Mouse (Mus musculus) midbrain, embryonic 13.5 days (tissue): ENCODE data around the gene Cbl. TPM values are rescaled to one million over a fixed set of nuclear protein-coding genes. Genes with fewer than 3 reads are reported as not detected.

Experiments
- ATAC-seq: fragments of 200-750 bp; cut with Nextera tagmentation; 2 replicates; pipeline ENCODE4 v1.8.0; 2017; ENCODE audit warnings: mild to moderate bottlenecking, moderate TSS enrichment, moderate library complexity
- H3K27ac ChIP-seq: fragments of 300-500 bp; sonication (generic); 2 replicates; pipeline ENCODE4 v1.5.1; 2015; ENCODE audit warnings: inconsistent platforms, mild to moderate bottlenecking, moderate library complexity
- H3K27me3 ChIP-seq: fragments of 300-500 bp; sonication (generic); 2 replicates; pipeline ENCODE4 v1.6.1; 2015; ENCODE audit warnings: mild to moderate bottlenecking, inconsistent platforms
- H3K36me3 ChIP-seq: fragments of 300-500 bp; sonication (generic); 2 replicates; pipeline ENCODE4 v1.6.1; 2015; ENCODE audit warnings: mild to moderate bottlenecking, inconsistent platforms
- H3K4me1 ChIP-seq: fragments of 300-500 bp; sonication (generic); replicated peaks from 2 replicates; pipeline ENCODE4 v1.6.1; 2015; ENCODE audit warnings: inconsistent platforms
- H3K4me2 ChIP-seq: fragments of 300-500 bp; sonication (generic); replicated peaks from 2 replicates; pipeline ENCODE4 v1.6.1; 2015; ENCODE audit warnings: moderate library complexity, mild to moderate bottlenecking, inconsistent platforms
- H3K4me3 ChIP-seq: fragments of 300-500 bp; sonication (generic); replicated peaks from 2 replicates; pipeline ENCODE4 v1.5.1; 2015; ENCODE audit warnings: mild to moderate bottlenecking, inconsistent platforms
- H3K9ac ChIP-seq: fragments of 300-500 bp; sonication (generic); replicated peaks from 2 replicates; pipeline ENCODE4 v1.6.1; 2015; ENCODE audit warnings: mild to moderate bottlenecking, inconsistent platforms
- H3K9me3 ChIP-seq: fragments of 300-500 bp; sonication (generic); 2 replicates; pipeline ENCODE4 v1.6.1; 2016; ENCODE audit warnings: mild to moderate bottlenecking, inconsistent platforms
- WGBS: fragments of 180-500 bp; shearing (Covaris S2); methylation state at CpG from one replicate; pipeline ENCODE4 v1.1.7; 2015; 5-methylcytosine and 5-hydroxymethylcytosine counted together
- polyA plus RNA-seq: library from polyadenylated mRNA; unstranded; fragments of >200 nt; fragmentation: Nextera tagmentation; extraction: Ambion mirVana; gene quantifications from 2 replicates; pipeline ENCODE4 v1.2.1, GENCODE M21; 2015

The Cbl gene
- polyA plus RNA-seq, 1 experiment from 2014 or later = 28.5 TPM

- ATAC-seq = no peak
- Histone ChIP-seq H3K9ac (peak overlapping the region; percentile 54), H3K9me3 (no peaks in the 10 kb centered on the region), H3K27ac (no peak overlapping the region), H3K4me2 (peak overlapping the region; percentile 44), H3K4me3 (peak overlapping the region; percentile 21; the same call in 1 of the 2 replicates), H3K4me1 (peaks cover 62% of the 10 kb centered on the region), H3K27me3 (no peaks in the 10 kb centered on the region), H3K36me3 (peaks cover 5% of the 10 kb centered on the region; the same call in 1 of the 2 replicates)
- 83% methylated on average over 31 of the region's 31 CpGs for WGBS
These were observed 125.4 kb downstream of the Cbl start for GRCm38 (mm10) chr9:44108269-44109055.

- Histone ChIP-seq H3K36me3 (peaks cover 5% of the 10 kb centered on the region; the same call in 1 of the 2 replicates), H3K4me3 (peak overlapping the region; percentile 21), H3K27ac (peak overlapping the region; percentile 51; the same call in 1 of the 2 replicates), H3K4me1 (peaks cover 61% of the 10 kb centered on the region), H3K4me2 (peak overlapping the region; percentile 44), H3K27me3 (no peaks in the 10 kb centered on the region), H3K9ac (peak overlapping the region; percentile 54), H3K9me3 (no peaks in the 10 kb centered on the region)
- ATAC-seq = peak; percentile 34
- WGBS = 26% methylated on average over 25 of the region's 25 CpGs
These were observed 126.2 kb downstream of the Cbl start for GRCm38 (mm10) chr9:44107557-44108179.

DNA sequence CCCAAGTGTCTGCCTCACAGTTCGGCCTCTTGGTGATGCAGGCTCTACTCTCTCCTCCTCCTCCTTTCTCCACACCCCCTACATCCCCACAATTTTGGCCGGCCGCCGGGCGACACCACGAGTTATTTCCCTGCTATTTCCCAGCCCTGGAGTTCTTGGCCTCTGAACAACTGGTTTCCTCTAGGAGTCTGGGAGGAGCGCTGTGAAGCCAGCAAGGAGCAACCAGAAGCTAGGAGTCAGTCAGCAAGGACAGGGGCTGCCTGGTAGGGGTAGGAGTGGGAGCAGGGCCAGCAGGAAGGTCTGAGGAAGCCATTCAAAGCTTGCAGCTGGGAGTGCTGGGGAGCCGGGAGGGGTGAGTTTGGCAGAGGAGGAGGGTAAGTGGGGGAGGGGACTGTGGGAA lies 126.7 kb downstream of the Cbl start, which contains the start of gene C1qtnf5:
TSS of gene C1qtnf5 (plus strand) at position 136 of the 400 bp plus-strand sequence.
- H3K9ac ChIP-seq = peak within 1 kb of the TSS; percentile 54
- no peaks in the 10 kb centered on the region for H3K9me3 ChIP-seq
- H3K4me3 ChIP-seq = peak within 1 kb of the TSS; percentile 21
- H3K27ac ChIP-seq = peak within 1 kb of the TSS; percentile 51; the same call in 1 of the 2 replicates
- 24% methylated on average over 8 of the region's 8 CpGs for WGBS
- H3K4me2 ChIP-seq = peak within 1 kb of the TSS; percentile 44
- peaks cover 55% of the 10 kb centered on the region for H3K4me1 ChIP-seq
- no peaks in the 10 kb centered on the region for H3K27me3 ChIP-seq
- peaks cover 5% of the 10 kb centered on the region; the same call in 1 of the 2 replicates for H3K36me3 ChIP-seq
- ATAC-seq = peak; percentile 60

- Histone ChIP-seq H3K36me3 (peaks cover 5% of the 10 kb centered on the region; the same call in 1 of the 2 replicates), H3K27ac (no peak overlapping the region), H3K9me3 (no peaks in the 10 kb centered on the region), H3K4me1 (peaks cover 51% of the 10 kb centered on the region), H3K9ac (no peak overlapping the region), H3K4me3 (no peak overlapping the region), H3K27me3 (no peaks in the 10 kb centered on the region), H3K4me2 (peak overlapping the region; percentile 44; the same call in 1 of the 2 replicates)
- WGBS = 59% methylated on average over 4 of the region's 4 CpGs
- no peak for ATAC-seq
These were observed 127.3 kb downstream of the Cbl start for GRCm38 (mm10) chr9:44106596-44106995.

GRCm38 (mm10) chr9:44106182-44106581 lies 127.7 kb downstream of the Cbl start:
- Histone ChIP-seq H3K4me1 (peaks cover 53% of the 10 kb centered on the region), H3K27ac (no peak overlapping the region), H3K36me3 (peaks cover 5% of the 10 kb centered on the region; the same call in 1 of the 2 replicates), H3K9ac (no peak overlapping the region), H3K4me2 (no peak overlapping the region), H3K9me3 (no peaks in the 10 kb centered on the region), H3K4me3 (no peak overlapping the region), H3K27me3 (no peaks in the 10 kb centered on the region)
- no peak for ATAC-seq
- WGBS = 90% methylated on average over 6 of the region's 7 CpGs

DNA sequence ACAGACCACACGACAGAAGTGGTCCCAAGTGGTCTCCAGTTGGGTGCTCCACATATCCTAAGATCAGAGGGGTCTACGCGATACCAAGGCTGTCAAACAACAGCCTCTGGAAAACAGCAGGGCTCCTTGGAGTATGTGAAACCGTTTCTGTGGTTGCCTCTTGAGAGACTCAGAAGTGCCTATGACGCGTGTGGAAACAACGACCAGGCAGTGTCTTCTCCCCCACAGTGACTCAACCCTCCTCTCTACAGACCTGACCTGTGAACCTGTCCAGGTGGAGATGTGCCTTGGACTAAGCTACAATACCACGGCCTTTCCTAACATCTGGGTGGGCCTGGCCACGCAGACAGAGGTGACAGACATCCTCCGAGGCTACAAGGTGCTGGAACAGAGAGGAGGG lies 128.1 kb downstream of the Cbl start:
- Histone ChIP-seq H3K9me3 (no peaks in the 10 kb centered on the region), H3K4me3 (no peak overlapping the region), H3K4me1 (peaks cover 51% of the 10 kb centered on the region), H3K4me2 (no peak overlapping the region), H3K27me3 (no peaks in the 10 kb centered on the region), H3K27ac (no peak overlapping the region), H3K36me3 (peaks cover 5% of the 10 kb centered on the region; the same call in 1 of the 2 replicates), H3K9ac (no peak overlapping the region)
- ATAC-seq = no peak
- 90% methylated on average over 10 of the region's 10 CpGs for WGBS

GRCm38 (mm10) chr9:44104881-44105280 lies 129.0 kb downstream of the Cbl start:
- H3K27me3 ChIP-seq = no peaks in the 10 kb centered on the region
- H3K4me1 ChIP-seq = peaks cover 42% of the 10 kb centered on the region
- no peak overlapping the region for H3K9ac ChIP-seq
- H3K9me3 ChIP-seq = no peaks in the 10 kb centered on the region
- no peak overlapping the region for H3K4me2 ChIP-seq
- 94% methylated on average over 7 of the region's 7 CpGs for WGBS
- H3K4me3 ChIP-seq = no peak overlapping the region
- H3K36me3 ChIP-seq = peaks cover 5% of the 10 kb centered on the region; the same call in 1 of the 2 replicates
- H3K27ac ChIP-seq = no peak overlapping the region
- ATAC-seq = no peak

- peaks cover 5% of the 10 kb centered on the region; the same call in 1 of the 2 replicates for H3K36me3 ChIP-seq
- no peaks in the 10 kb centered on the region for H3K27me3 ChIP-seq
- no peaks in the 10 kb centered on the region for H3K9me3 ChIP-seq
- no peak within 1 kb of the TSS for H3K9ac ChIP-seq
- peaks cover 14% of the 10 kb centered on the region for H3K4me1 ChIP-seq
- 44% methylated on average over 9 of the region's 9 CpGs for WGBS
- H3K27ac ChIP-seq = no peak within 1 kb of the TSS
- H3K4me3 ChIP-seq = no peak within 1 kb of the TSS
- no peak for ATAC-seq
- H3K4me2 ChIP-seq = no peak within 1 kb of the TSS
These were observed 132.4 kb downstream of the Cbl start, which contains the start of gene Mfrp for GRCm38 (mm10) chr9:44101490-44101889. Mfrp (plus strand) TSS chr9:44101729.

- peaks cover 20% of the 10 kb centered on the region for H3K4me1 ChIP-seq
- H3K36me3 ChIP-seq = 0 out of 2 replicates have a peak, but pooled peaks cover 4% of the 10 kb centered on the region
- no peak overlapping the region for H3K4me2 ChIP-seq
- H3K27ac ChIP-seq = peak overlapping the region; percentile 66
- H3K9me3 ChIP-seq = no peaks in the 10 kb centered on the region
- no peaks in the 10 kb centered on the region for H3K27me3 ChIP-seq
- no peak overlapping the region for H3K4me3 ChIP-seq
- WGBS = 13% methylated on average over 9 of the region's 9 CpGs
- ATAC-seq = peak; percentile 67; the same call in 1 of the 2 replicates
- H3K9ac ChIP-seq = no peak overlapping the region
These were observed 137.3 kb downstream of the Cbl start for GRCm38 (mm10) chr9:44096536-44096935.

- Histone ChIP-seq H3K9me3 (no peaks in the 10 kb centered on the region), H3K27me3 (no peaks in the 10 kb centered on the region), H3K27ac (no peak overlapping the region), H3K9ac (no peak overlapping the region), H3K4me2 (no peak overlapping the region), H3K4me1 (peaks cover 18% of the 10 kb centered on the region), H3K4me3 (no peak overlapping the region), H3K36me3 (0 out of 2 replicates have a peak, but pooled peaks cover 4% of the 10 kb centered on the region)
- no peak for ATAC-seq
- 91% methylated on average over 9 of the region's 9 CpGs for WGBS
These were observed 138.1 kb downstream of the Cbl start for GRCm38 (mm10) chr9:44095781-44096180.

- Histone ChIP-seq H3K4me2 (no peak overlapping the region), H3K27me3 (no peaks in the 10 kb centered on the region), H3K4me1 (peaks cover 18% of the 10 kb centered on the region), H3K4me3 (no peak overlapping the region), H3K9me3 (no peaks in the 10 kb centered on the region), H3K36me3 (0 out of 2 replicates have a peak, but pooled peaks cover 4% of the 10 kb centered on the region), H3K9ac (no peak overlapping the region), H3K27ac (no peak overlapping the region)
- ATAC-seq = no peak
- WGBS = 86% methylated on average over 3 of the region's 3 CpGs
These were observed 139.1 kb downstream of the Cbl start for GRCm38 (mm10) chr9:44094737-44095136.
